Mouse (Mus musculus): Measurements from ENCODE around the gene Cc2d2a. TPM values are rescaled to one million over a fixed set of nuclear protein-coding genes. Genes with fewer than 3 reads are reported as not detected.

The Cc2d2a gene
- polyA plus RNA-seq, 1 experiment from 2014 or later = 1.6 TPM

- no peaks in the 10 kb centered on the region for H3K27me3 ChIP-seq
- ATAC-seq (ENCODE audit: low read depth) = no peak
- H3K27ac ChIP-seq = no peak overlapping the region
- 73% methylated on average over 8 of the region's 8 CpGs for WGBS (ENCODE audit: insufficient replicate concordance)
- H3K4me2 ChIP-seq = no peak overlapping the region
- H3K9me3 ChIP-seq (replicated peaks) = no peaks in the 10 kb centered on the region
- H3K9ac ChIP-seq = no peak overlapping the region
- no peak overlapping the region for H3K4me3 ChIP-seq (replicated peaks)
- no peak for DNase-seq
- H3K4me1 ChIP-seq (replicated peaks) = no peaks in the 10 kb centered on the region
- peaks cover 3% of the 10 kb centered on the region; the same call in 1 of the 2 replicates for H3K36me3 ChIP-seq
Measured at GRCm38 (mm10) chr5:43732381-43732780, 70.2 kb downstream of the Cc2d2a start.

- no peak for ATAC-seq (ENCODE audit: low read depth)
- DNase-seq = no peak
- no peak overlapping the region for H3K4me3 ChIP-seq (replicated peaks)
- H3K27ac ChIP-seq = no peak overlapping the region
- no peak overlapping the region for H3K9ac ChIP-seq
- no peaks in the 10 kb centered on the region for H3K4me1 ChIP-seq (replicated peaks)
- 76% methylated on average over 1 of the region's 1 CpGs for WGBS (ENCODE audit: insufficient replicate concordance)
- no peak overlapping the region for H3K4me2 ChIP-seq
- no peaks in the 10 kb centered on the region for H3K27me3 ChIP-seq
- peaks cover 10% of the 10 kb centered on the region for H3K36me3 ChIP-seq
- no peaks in the 10 kb centered on the region for H3K9me3 ChIP-seq (replicated peaks)
Measured at GRCm38 (mm10) chr5:43744187-43744586, 82.0 kb downstream of the Cc2d2a start.

- WGBS (ENCODE audit: insufficient replicate concordance) = 70% methylated on average over 5 of the region's 5 CpGs
- Histone ChIP-seq H3K36me3 (peaks cover 14% of the 10 kb centered on the region), H3K27me3 (no peaks in the 10 kb centered on the region), H3K4me2 (no peak overlapping the region), H3K27ac (no peak overlapping the region), H3K4me1 (replicated peaks) (no peaks in the 10 kb centered on the region), H3K9me3 (replicated peaks) (no peaks in the 10 kb centered on the region), H3K9ac (no peak overlapping the region), H3K4me3 (replicated peaks) (no peak overlapping the region)
- ATAC-seq (ENCODE audit: low read depth) = no peak
- no peak for DNase-seq
Measured at GRCm38 (mm10) chr5:43745156-43745555, 83.0 kb downstream of the Cc2d2a start.

- Histone ChIP-seq H3K9me3 (replicated peaks) (no peaks in the 10 kb centered on the region), H3K9ac (no peak overlapping the region), H3K4me2 (no peak overlapping the region), H3K4me3 (replicated peaks) (no peak overlapping the region), H3K27ac (no peak overlapping the region), H3K4me1 (replicated peaks) (no peaks in the 10 kb centered on the region), H3K27me3 (no peaks in the 10 kb centered on the region), H3K36me3 (peaks cover 12% of the 10 kb centered on the region)
- DNase-seq (no peak), ATAC-seq (ENCODE audit: low read depth) (no peak)
- whole genome bisulfite sequencing (ENCODE audit: insufficient replicate concordance) = 84% methylated on average over 4 of the region's 4 CpGs
Measured at GRCm38 (mm10) chr5:43748039-43748438, 85.9 kb downstream of the Cc2d2a start.

GRCm38 (mm10) chr5:43749092-43749491 lies 86.9 kb downstream of the Cc2d2a start:
- no peak for ATAC-seq (ENCODE audit: low read depth)
- H3K9ac ChIP-seq = no peak overlapping the region
- H3K27ac ChIP-seq = no peak overlapping the region
- no peak for DNase-seq
- peaks cover 9% of the 10 kb centered on the region for H3K36me3 ChIP-seq
- H3K4me1 ChIP-seq (replicated peaks) = no peaks in the 10 kb centered on the region
- no peaks in the 10 kb centered on the region for H3K27me3 ChIP-seq
- H3K4me3 ChIP-seq (replicated peaks) = no peak overlapping the region
- 78% methylated on average over 3 of the region's 3 CpGs for WGBS (ENCODE audit: insufficient replicate concordance)
- no peak overlapping the region for H3K4me2 ChIP-seq
- H3K9me3 ChIP-seq (replicated peaks) = no peaks in the 10 kb centered on the region

GRCm38 (mm10) chr5:43770618-43771354 lies 108.6 kb downstream of the Cc2d2a start:
- WGBS (ENCODE audit: insufficient replicate concordance) = 52% methylated on average over 3 of the region's 3 CpGs
- Histone ChIP-seq H3K9me3 (replicated peaks) (no peaks in the 10 kb centered on the region), H3K4me1 (replicated peaks) (0 out of 2 replicates have a peak, but pooled peaks cover 4% of the 10 kb centered on the region), H3K27ac (no peak overlapping the region), H3K4me3 (replicated peaks) (no peak overlapping the region), H3K36me3 (peaks cover 20% of the 10 kb centered on the region), H3K4me2 (no peak overlapping the region), H3K9ac (no peak overlapping the region), H3K27me3 (no peaks in the 10 kb centered on the region)
- no peak for DNase-seq
- ATAC-seq (ENCODE audit: low read depth) = no peak

GRCm38 (mm10) chr5:43771555-43771954 lies 109.4 kb downstream of the Cc2d2a start:
- no peak overlapping the region for H3K4me2 ChIP-seq
- H3K4me1 ChIP-seq (replicated peaks) = peaks cover 8% of the 10 kb centered on the region
- peaks cover 20% of the 10 kb centered on the region for H3K36me3 ChIP-seq
- no peak overlapping the region for H3K4me3 ChIP-seq (replicated peaks)
- no peaks in the 10 kb centered on the region for H3K9me3 ChIP-seq (replicated peaks)
- no peak overlapping the region for H3K9ac ChIP-seq
- WGBS (ENCODE audit: insufficient replicate concordance) = 60% methylated on average over 3 of the region's 3 CpGs
- no peaks in the 10 kb centered on the region for H3K27me3 ChIP-seq
- DNase-seq (no peak), ATAC-seq (ENCODE audit: low read depth) (no peak)
- no peak overlapping the region for H3K27ac ChIP-seq

GRCm38 (mm10) chr5:43776407-43776806 lies 114.3 kb downstream of the Cc2d2a start:
- Histone ChIP-seq H3K27me3 (no peaks in the 10 kb centered on the region), H3K4me2 (no peak overlapping the region), H3K4me1 (replicated peaks) (peaks cover 48% of the 10 kb centered on the region), H3K36me3 (no peaks in the 10 kb centered on the region), H3K4me3 (replicated peaks) (no peak overlapping the region), H3K9ac (no peak overlapping the region), H3K27ac (no peak overlapping the region), H3K9me3 (replicated peaks) (no peaks in the 10 kb centered on the region)
- no peak for DNase-seq
- no peak for ATAC-seq (ENCODE audit: low read depth)

- no peak overlapping the region for H3K27ac ChIP-seq
Measured at GRCm38 (mm10) chr5:43776993-43777392, 114.8 kb downstream of the Cc2d2a start.

GRCm38 (mm10) chr5:43778583-43778982 lies 116.4 kb downstream of the Cc2d2a start:
- Histone ChIP-seq H3K9me3 (replicated peaks) (no peaks in the 10 kb centered on the region), H3K27ac (no peak overlapping the region), H3K27me3 (no peaks in the 10 kb centered on the region), H3K9ac (no peak overlapping the region), H3K4me1 (replicated peaks) (peaks cover 57% of the 10 kb centered on the region), H3K4me2 (0 out of 2 replicates have a peak overlapping the region, but pooled peaks have one; percentile 21), H3K4me3 (replicated peaks) (no peak overlapping the region), H3K36me3 (no peaks in the 10 kb centered on the region)
- 38% methylated on average over 3 of the region's 3 CpGs for WGBS (ENCODE audit: insufficient replicate concordance)
- DNase-seq (no peak), ATAC-seq (ENCODE audit: low read depth) (no peak)

More at GRCm38 (mm10) chr5:43776993-43777392, 114.8 kb downstream of the Cc2d2a start:
- H3K27me3 ChIP-seq = no peaks in the 10 kb centered on the region
- no peak overlapping the region for H3K4me3 ChIP-seq (replicated peaks)
- no peak for DNase-seq
- H3K9me3 ChIP-seq (replicated peaks) = no peaks in the 10 kb centered on the region
- no peaks in the 10 kb centered on the region for H3K36me3 ChIP-seq
- peaks cover 48% of the 10 kb centered on the region for H3K4me1 ChIP-seq (replicated peaks)
- 48% methylated on average over 1 of the region's 1 CpGs for WGBS (ENCODE audit: insufficient replicate concordance)
- H3K9ac ChIP-seq = no peak overlapping the region
- no peak overlapping the region for H3K4me2 ChIP-seq
- ATAC-seq (ENCODE audit: low read depth) = no peak

GRCm38 (mm10) chr5:43781423-43781976 lies 119.4 kb downstream of the Cc2d2a start:
- peak overlapping the region; percentile 94 for H3K9ac ChIP-seq
- WGBS (ENCODE audit: insufficient replicate concordance) = under 1% methylated on average over 43 of the region's 61 CpGs
- no peaks in the 10 kb centered on the region for H3K27me3 ChIP-seq
- H3K4me3 ChIP-seq (replicated peaks) = peak overlapping the region; percentile 88
- no peaks in the 10 kb centered on the region for H3K36me3 ChIP-seq
- peak overlapping the region; percentile 95 for H3K4me2 ChIP-seq
- peak; percentile 31 for DNase-seq
- peak overlapping the region; percentile 81 for H3K27ac ChIP-seq
- peak; percentile 65 for ATAC-seq (ENCODE audit: low read depth)
- peaks cover 52% of the 10 kb centered on the region for H3K4me1 ChIP-seq (replicated peaks)
- H3K9me3 ChIP-seq (replicated peaks) = no peaks in the 10 kb centered on the region
